Mouse (Mus musculus) spleen, adult 12 weeks (tissue): ENCODE results near the gene Vmn2r47.
"Not testable (repeated sequence)": the region's sequence is repeated elsewhere in the genome, so short reads cannot be mapped to it uniquely, and the experiment has no call there.

Experiments used
- DNase-seq: peaks from one replicate; pipeline ENCODE4 v3.0.0; 2022; ENCODE audit warnings: low spot score

Gene Vmn2r47

DNA sequence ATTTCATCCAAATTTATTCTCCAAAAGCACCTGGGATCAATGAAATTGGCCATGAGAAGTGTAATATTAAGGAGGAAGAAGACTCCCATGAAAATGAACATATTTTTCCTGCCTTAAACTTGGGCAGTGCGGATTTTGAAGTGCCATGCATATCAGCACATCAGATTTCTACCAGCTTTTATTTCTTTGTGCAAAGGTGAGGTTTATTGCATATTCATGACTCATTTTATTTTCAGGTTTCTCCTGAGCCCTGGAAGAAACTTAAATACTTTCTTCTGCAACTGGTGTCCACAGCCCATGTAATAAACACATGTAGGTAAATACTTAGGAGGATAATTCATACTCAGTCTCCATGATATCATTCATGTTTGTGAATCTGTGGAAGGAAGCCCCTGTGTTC is at the start of gene Vmn2r47:
TSS of gene Vmn2r47 (minus strand) at position 101 of the 400 bp plus-strand sequence.
- DNase-seq = not testable (repeated sequence)

DNA sequence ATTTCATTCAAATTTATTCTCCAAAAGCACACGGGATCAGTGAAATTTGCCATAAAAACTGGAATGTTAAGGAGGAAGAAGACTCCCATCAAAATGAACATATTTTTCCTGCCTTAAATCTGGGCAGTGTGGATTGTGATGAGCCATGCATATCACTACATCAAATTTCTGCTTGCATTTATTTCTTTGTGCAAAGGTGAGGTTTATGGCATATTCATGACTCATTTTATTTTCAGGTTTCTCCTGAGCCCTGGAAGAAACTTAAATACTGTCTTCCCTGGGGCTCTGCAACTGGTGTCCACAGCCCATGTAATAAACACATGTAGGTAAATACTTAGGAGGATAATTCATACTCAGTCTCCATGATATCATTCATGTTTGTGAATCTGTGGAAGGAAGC is 70.7 kb downstream of the Vmn2r47 start, which contains the start of gene Vmn2r46:
TSS of gene Vmn2r46 (minus strand) at position 101 of the 400 bp plus-strand sequence.
- DNase-seq = not testable (repeated sequence)
